Mouse (Mus musculus) heart, embryonic 16.5 days (tissue): ENCODE measurements around the gene Fgf9. TPM values are rescaled to one million over a fixed set of nuclear protein-coding genes. Genes with fewer than 3 reads are reported as not detected.

Experiments
- ATAC-seq: fragments of 200-750 bp; cut with Nextera tagmentation; replicated peaks from 2 replicates; pipeline ENCODE4 v1.8.0; 2017; ENCODE audit warnings: moderate number of reproducible peaks; ENCODE audit not compliant: insufficient read depth, low FRiP score; ENCODE audit errors: extremely low read depth
- H3K27ac ChIP-seq: fragments of 300-500 bp; sonication (generic); 2 replicates; pipeline ENCODE4 v1.5.1; 2014; ENCODE audit warnings: mild to moderate bottlenecking, low read length, control low read depth, moderate library complexity
- H3K27me3 ChIP-seq: fragments of 300-500 bp; sonication (generic); 2 replicates; pipeline ENCODE4 v1.6.1; 2014; ENCODE audit warnings: low read length, mixed read lengths; ENCODE audit not compliant: control insufficient read depth, insufficient read depth
- H3K36me3 ChIP-seq: fragments of 300-500 bp; sonication (generic); 2 replicates; pipeline ENCODE4 v1.6.1; 2014; ENCODE audit not compliant: control insufficient read depth, insufficient read depth
- H3K4me1 ChIP-seq: fragments of 300-500 bp; sonication (generic); 2 replicates; pipeline ENCODE4 v1.6.1; 2014; ENCODE audit warnings: low read length, mixed read lengths; ENCODE audit not compliant: control insufficient read depth, insufficient read depth
- H3K4me2 ChIP-seq: fragments of 300-500 bp; sonication (generic); 2 replicates; pipeline ENCODE4 v1.6.1; 2014; ENCODE audit warnings: low read depth, mild to moderate bottlenecking, control low read depth, low read length
- H3K4me3 ChIP-seq: fragments of 300-500 bp; sonication (generic); 2 replicates; pipeline ENCODE4 v1.5.1; 2014; ENCODE audit warnings: mild to moderate bottlenecking, control low read depth, low read length
- H3K9ac ChIP-seq: fragments of 300-500 bp; sonication (generic); 2 replicates; pipeline ENCODE4 v1.6.1; 2014; ENCODE audit warnings: low read length, control low read depth
- H3K9me3 ChIP-seq: fragments of 300-500 bp; sonication (generic); replicated peaks from 2 replicates; pipeline ENCODE4 v1.6.1; 2016; ENCODE audit warnings: low read length; ENCODE audit not compliant: control insufficient read depth
- WGBS: fragments of 180-500 bp; shearing (Covaris S2); extraction: QIAGEN DNeasy Blood & Tissue Kit; methylation state at CpG from one replicate; pipeline ENCODE4 v1.1.7; 2014; 5-methylcytosine and 5-hydroxymethylcytosine counted together
- polyA plus RNA-seq: library from polyadenylated mRNA; unstranded; fragments of >200 nt; fragmentation: Nextera tagmentation; extraction: Ambion mirVana; gene quantifications from 2 replicates; pipeline ENCODE4 v1.2.1, GENCODE M21; 2015

Gene Fgf9
- polyA plus RNA-seq, 1 experiment from 2014 or later = 6.5 TPM

DNA sequence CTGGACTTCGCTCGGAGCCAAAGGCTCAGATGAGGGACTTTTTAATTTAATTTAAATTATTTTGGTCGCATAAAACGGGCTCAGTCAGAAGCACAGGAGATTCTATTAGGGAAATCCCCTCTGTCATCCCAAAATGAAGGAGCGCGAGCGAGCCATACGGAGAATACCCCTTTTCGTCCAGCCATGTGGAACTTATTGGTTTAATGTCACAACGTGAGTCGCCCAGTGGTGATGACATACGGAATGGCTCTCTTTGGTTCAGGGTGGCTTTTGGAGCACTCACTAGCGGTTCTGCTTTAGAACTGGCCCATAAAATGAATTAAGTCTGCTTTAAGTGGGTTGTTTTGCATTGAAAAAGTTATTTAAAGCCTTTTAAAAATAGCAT lies 80.1 kb downstream of the Fgf9 start:
- Histone ChIP-seq H3K4me1 (peaks cover 4% of the 10 kb centered on the region; the same call in 1 of the 2 replicates), H3K9ac (no peak overlapping the region), H3K36me3 (no peaks in the 10 kb centered on the region), H3K27me3 (no peaks in the 10 kb centered on the region), H3K27ac (no peak overlapping the region; the same call in 1 of the 2 replicates), H3K4me2 (no peak overlapping the region; the same call in 1 of the 2 replicates), H3K9me3 (no peaks in the 10 kb centered on the region), H3K4me3 (no peak overlapping the region)
- no peak for ATAC-seq
- WGBS = 89% methylated on average over 13 of the region's 13 CpGs

DNA sequence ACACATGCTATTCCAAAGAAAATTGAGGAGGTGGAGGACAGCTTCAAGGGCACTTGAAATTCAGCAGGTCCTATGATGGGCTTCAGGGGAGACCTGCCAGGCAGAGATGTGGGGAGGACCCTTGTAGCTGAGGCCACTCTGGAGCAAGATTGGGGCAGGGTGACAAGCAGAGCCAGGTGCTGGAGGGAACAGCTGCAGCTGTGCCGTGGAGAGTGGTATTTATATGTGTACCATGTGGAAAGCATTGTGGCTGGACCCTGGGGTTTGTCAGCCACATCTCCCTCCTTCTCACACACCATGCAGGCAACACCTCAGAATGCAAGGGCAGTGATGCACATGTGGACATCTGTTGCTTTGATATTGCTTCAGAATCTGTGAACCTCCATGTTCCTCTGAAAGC lies 81.8 kb downstream of the Fgf9 start:
- H3K36me3 ChIP-seq = no peaks in the 10 kb centered on the region
- H3K4me2 ChIP-seq = no peak overlapping the region
- H3K27ac ChIP-seq = no peak overlapping the region
- WGBS = 62% methylated on average over 1 of the region's 1 CpGs
- no peaks in the 10 kb centered on the region for H3K27me3 ChIP-seq
- peaks cover 4% of the 10 kb centered on the region; the same call in 1 of the 2 replicates for H3K4me1 ChIP-seq
- H3K9ac ChIP-seq = no peak overlapping the region
- no peak overlapping the region for H3K4me3 ChIP-seq
- no peaks in the 10 kb centered on the region for H3K9me3 ChIP-seq
- ATAC-seq = no peak

DNA sequence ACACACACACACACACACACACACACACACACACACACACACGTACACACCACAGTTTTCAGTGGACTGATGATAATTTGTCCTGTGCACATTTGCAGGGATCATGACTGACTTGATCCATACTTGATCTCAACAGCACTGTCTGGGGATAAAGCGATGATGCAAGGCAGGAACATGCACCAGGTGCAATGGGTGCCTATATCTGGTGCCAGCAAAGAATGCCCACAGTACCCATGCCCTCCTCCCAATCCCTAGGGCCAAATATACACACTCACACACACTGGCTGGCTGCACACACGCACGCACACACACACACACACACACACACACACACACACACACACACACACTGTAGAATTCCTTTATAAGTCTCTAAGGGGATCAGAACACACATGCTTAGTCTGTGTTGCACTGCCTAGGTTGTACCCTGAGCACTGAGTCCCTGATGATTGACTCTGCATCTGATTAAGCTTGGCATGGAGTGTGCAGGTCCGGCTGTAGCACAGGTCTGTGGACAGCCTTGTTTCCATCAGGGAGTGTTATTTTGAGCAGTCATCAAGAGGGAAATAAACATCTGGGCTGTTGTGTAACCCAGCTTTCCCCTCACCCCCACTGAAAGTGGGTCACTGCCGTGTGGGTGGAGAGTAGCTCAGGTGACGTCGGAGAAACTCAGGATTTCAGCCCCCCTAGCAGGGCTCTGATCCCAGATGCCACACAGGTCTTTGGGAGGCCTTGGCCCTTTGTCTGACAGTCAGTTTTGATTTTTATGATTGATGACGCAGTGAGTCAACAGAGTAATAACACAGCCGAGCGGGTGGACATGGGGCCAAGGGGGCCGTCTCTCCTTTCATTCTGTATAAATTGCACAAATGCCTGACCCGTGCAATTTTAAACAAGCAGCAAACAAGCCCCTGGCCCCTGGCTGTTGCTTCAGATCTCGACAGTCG lies 83.4 kb downstream of the Fgf9 start:
- Histone ChIP-seq H3K9me3 (no peaks in the 10 kb centered on the region), H3K9ac (no peak overlapping the region), H3K27me3 (no peaks in the 10 kb centered on the region), H3K36me3 (no peaks in the 10 kb centered on the region), H3K4me2 (no peak overlapping the region), H3K4me1 (peaks cover 4% of the 10 kb centered on the region; the same call in 1 of the 2 replicates), H3K4me3 (no peak overlapping the region), H3K27ac (no peak overlapping the region)
- 61% methylated on average over 15 of the region's 15 CpGs for WGBS
- ATAC-seq = no peak

DNA sequence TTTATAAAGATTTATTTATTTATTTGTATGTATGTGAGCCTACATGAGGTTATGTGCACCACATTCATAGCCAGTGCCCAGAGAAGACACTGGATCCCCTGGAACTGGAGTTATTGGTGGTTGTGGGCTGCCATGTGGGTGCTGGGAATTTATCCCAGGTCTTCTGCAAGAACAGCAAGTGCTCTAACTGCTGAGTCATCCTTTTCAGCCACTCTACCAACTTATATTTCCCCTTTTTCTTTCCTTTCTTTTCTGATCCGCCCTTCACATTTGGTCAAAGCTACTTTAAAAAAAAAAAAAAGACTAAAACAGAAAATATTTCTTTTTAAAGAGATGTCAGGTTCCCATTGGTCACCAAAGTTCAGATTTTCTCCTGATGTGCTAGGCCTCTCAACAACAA lies 90.3 kb downstream of the Fgf9 start:
- no peak for ATAC-seq
- 87% methylated on average over 1 of the region's 1 CpGs for WGBS
- no peak overlapping the region for H3K4me2 ChIP-seq

More for the DNA sequence above, 90.3 kb downstream of the Fgf9 start:
- no peak overlapping the region for H3K27ac ChIP-seq
- H3K4me1 ChIP-seq = no peaks in the 10 kb centered on the region
- no peaks in the 10 kb centered on the region for H3K27me3 ChIP-seq
- H3K9me3 ChIP-seq = no peaks in the 10 kb centered on the region
- no peaks in the 10 kb centered on the region for H3K36me3 ChIP-seq
- no peak overlapping the region for H3K9ac ChIP-seq
- H3K4me3 ChIP-seq = no peak overlapping the region

Other genes starting within 250 kb of the Fgf9 start
- gene Ska3, start 244.4 kb upstream of the Fgf9 start, polyA plus RNA-seq = 23.4 and 24.7 TPM in 2 replicates
- 133 and 140 TPM in 2 replicates for gene Mrpl57, start 244.3 kb upstream of the Fgf9 start, polyA plus RNA-seq
- gene Zdhhc20, start 180.3 kb upstream of the Fgf9 start, polyA plus RNA-seq = 36.5 and 40.9 TPM in 2 replicates
- 81.7 and 88.7 TPM in 2 replicates for gene Micu2, start 71.3 kb upstream of the Fgf9 start, polyA plus RNA-seq